Mouse (Mus musculus): ENCODE data around the gene Repin1.

DNA sequence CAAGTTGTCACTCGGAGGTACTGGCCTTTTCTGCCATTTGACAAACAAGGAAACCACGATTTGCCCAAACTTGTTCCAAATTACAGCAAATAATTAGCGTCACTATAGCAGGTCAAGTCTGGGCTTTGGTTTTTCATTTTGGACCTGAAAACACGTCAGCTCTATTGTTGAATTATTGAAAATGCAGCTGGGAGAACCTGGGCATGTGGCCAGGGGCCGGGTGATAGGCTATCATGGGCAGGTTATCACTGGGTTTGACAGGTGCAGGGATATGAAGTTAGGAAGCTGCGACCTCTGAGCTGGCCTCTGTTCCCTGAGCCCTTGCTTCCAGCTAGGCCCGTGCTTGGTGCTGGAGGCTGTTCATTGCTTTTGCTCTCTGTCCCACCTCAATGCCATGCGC, 37.1 kb downstream of the Repin1 start:
- TF ChIP-seq CTCF (IDR thresholded peaks at IDR 0.05; ENCODE audit: control insufficient read depth, insufficient read depth, insufficient read length) (no peak), MYOD1 (IDR thresholded peaks at IDR 0.05; ENCODE audit: control insufficient read depth, insufficient read length, low read depth) (no peak)

All from C2C12 (cell line).